Mouse (Mus musculus): Measurements from ENCODE around the gene Agpat2. TPM values are rescaled to one million over a fixed set of nuclear protein-coding genes. Genes with fewer than 3 reads are reported as not detected.
A peak's percentile ranks its signal among the peaks of the same experiment; 100 is the strongest.

Gene Agpat2
- polyA plus RNA-seq, 1 experiment from 2014 or later = 41.4 TPM

GRCm38 (mm10) chr2:26549801-26550200 is 54.4 kb downstream of the Agpat2 start:
- WGBS = 67% methylated on average over 10 of the region's 10 CpGs
- no peak overlapping the region for H3K9ac ChIP-seq (ENCODE audit: low read depth, low read length)
- no peak overlapping the region for H3K4me3 ChIP-seq (ENCODE audit: low read length)
- H3K27me3 ChIP-seq (ENCODE audit: control insufficient read depth, insufficient read depth, low read length) = no peaks in the 10 kb centered on the region
- H3K4me1 ChIP-seq (ENCODE audit: control insufficient read depth, insufficient read depth, low read length) = peaks cover 14% of the 10 kb centered on the region
- H3K36me3 ChIP-seq (ENCODE audit: control insufficient read depth, insufficient read depth, low read length) = no peaks in the 10 kb centered on the region
- no peak overlapping the region for H3K27ac ChIP-seq (ENCODE audit: low read depth, low read length)
- H3K4me2 ChIP-seq (replicated peaks; ENCODE audit: low read depth, low read length) = no peak overlapping the region
- no peak for ATAC-seq (ENCODE audit: low FRiP score, low TSS enrichment)
- no peaks in the 10 kb centered on the region for H3K9me3 ChIP-seq (ENCODE audit: control insufficient read depth, low read length)

DNA sequence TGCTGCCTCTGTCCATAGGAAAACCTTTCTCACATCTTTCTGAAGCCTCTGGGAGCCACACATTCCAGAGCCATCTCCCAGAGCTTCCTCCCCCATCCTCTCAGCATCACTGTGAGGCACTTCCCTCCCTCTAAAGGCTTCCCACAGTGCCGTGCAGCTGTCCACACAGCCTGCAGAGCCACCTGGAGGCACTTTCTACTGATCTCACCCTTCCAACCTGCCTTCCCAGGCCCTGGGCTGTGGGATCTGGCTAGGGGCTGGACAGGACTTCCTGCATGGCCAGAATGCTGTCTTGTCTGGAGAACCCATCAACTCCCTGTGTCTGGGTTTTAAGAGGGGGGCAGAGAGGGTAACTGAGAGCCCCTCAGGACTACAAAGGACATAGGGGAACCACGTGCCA is 56.7 kb downstream of the Agpat2 start:
- Histone ChIP-seq H3K9ac (ENCODE audit: low read depth, low read length) (no peak overlapping the region), H3K27ac (ENCODE audit: low read depth, low read length) (no peak overlapping the region)
- ATAC-seq (ENCODE audit: low FRiP score, low TSS enrichment) = 0 out of 2 replicates have a peak, but pooled peaks have one; percentile 48

GRCm38 (mm10) chr2:26544265-26544664 is 60.0 kb downstream of the Agpat2 start:
- WGBS = 39% methylated on average over 3 of the region's 3 CpGs
- H3K36me3 ChIP-seq (ENCODE audit: control insufficient read depth, insufficient read depth, low read length) = no peaks in the 10 kb centered on the region
- ATAC-seq (ENCODE audit: low FRiP score, low TSS enrichment) = peak; percentile 48; the same call in 1 of the 2 replicates
- H3K9ac ChIP-seq (ENCODE audit: low read depth, low read length) = peak overlapping the region; percentile 12; the same call in 1 of the 2 replicates
- H3K4me3 ChIP-seq (ENCODE audit: low read length) = no peak overlapping the region
- H3K9me3 ChIP-seq (ENCODE audit: control insufficient read depth, low read length) = no peaks in the 10 kb centered on the region
- H3K4me2 ChIP-seq (replicated peaks; ENCODE audit: low read depth, low read length) = no peak overlapping the region
- no peaks in the 10 kb centered on the region for H3K27me3 ChIP-seq (ENCODE audit: control insufficient read depth, insufficient read depth, low read length)
- H3K27ac ChIP-seq (ENCODE audit: low read depth, low read length) = 0 out of 2 replicates have a peak overlapping the region, but pooled peaks have one; percentile 11
- peaks cover 37% of the 10 kb centered on the region for H3K4me1 ChIP-seq (ENCODE audit: control insufficient read depth, insufficient read depth, low read length)

More for the DNA sequence above, 56.7 kb downstream of the Agpat2 start:
- 28% methylated on average over 2 of the region's 2 CpGs for WGBS
- no peaks in the 10 kb centered on the region for H3K27me3 ChIP-seq (ENCODE audit: control insufficient read depth, insufficient read depth, low read length)
- no peak overlapping the region for H3K4me3 ChIP-seq (ENCODE audit: low read length)
- no peak overlapping the region for H3K4me2 ChIP-seq (replicated peaks; ENCODE audit: low read depth, low read length)
- peaks cover 28% of the 10 kb centered on the region for H3K4me1 ChIP-seq (ENCODE audit: control insufficient read depth, insufficient read depth, low read length)
- H3K9me3 ChIP-seq (ENCODE audit: control insufficient read depth, low read length) = no peaks in the 10 kb centered on the region
- no peaks in the 10 kb centered on the region for H3K36me3 ChIP-seq (ENCODE audit: control insufficient read depth, insufficient read depth, low read length)

- H3K36me3 ChIP-seq (ENCODE audit: control insufficient read depth, insufficient read depth, low read length) = no peaks in the 10 kb centered on the region
- H3K27me3 ChIP-seq (ENCODE audit: control insufficient read depth, insufficient read depth, low read length) = no peaks in the 10 kb centered on the region
- no peak overlapping the region for H3K4me3 ChIP-seq (ENCODE audit: low read length)
- no peak overlapping the region for H3K27ac ChIP-seq (ENCODE audit: low read depth, low read length)
- no peak overlapping the region for H3K9ac ChIP-seq (ENCODE audit: low read depth, low read length)
- H3K4me1 ChIP-seq (ENCODE audit: control insufficient read depth, insufficient read depth, low read length) = peaks cover 37% of the 10 kb centered on the region
- H3K9me3 ChIP-seq (ENCODE audit: control insufficient read depth, low read length) = no peaks in the 10 kb centered on the region
- no peak overlapping the region for H3K4me2 ChIP-seq (replicated peaks; ENCODE audit: low read depth, low read length)
- 70% methylated on average over 8 of the region's 8 CpGs for WGBS
- ATAC-seq (ENCODE audit: low FRiP score, low TSS enrichment) = no peak
Observed at GRCm38 (mm10) chr2:26543768-26544167, 60.4 kb downstream of the Agpat2 start.

DNA sequence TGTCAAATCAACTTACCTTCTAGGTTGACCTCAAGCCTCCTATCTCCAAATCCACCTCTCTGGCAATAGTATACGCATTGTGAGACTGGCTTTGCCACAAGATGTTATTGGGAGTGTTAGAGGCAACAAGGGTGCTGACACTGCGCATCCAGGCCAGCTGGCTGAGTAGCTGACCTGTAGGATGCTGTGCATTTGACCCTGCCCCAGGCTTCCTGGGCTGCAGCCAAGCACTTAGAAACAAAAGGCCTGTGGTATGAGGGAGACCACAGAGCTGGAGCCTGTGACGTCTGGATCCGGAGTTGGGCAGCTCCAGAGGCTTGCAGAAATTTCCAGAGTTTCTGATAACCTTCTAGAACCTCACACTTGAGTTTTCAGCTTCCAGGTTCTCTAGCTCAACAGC is 61.1 kb downstream of the Agpat2 start:
- 0 out of 2 replicates have a peak overlapping the region, but pooled peaks have one; percentile 11 for H3K27ac ChIP-seq (ENCODE audit: low read depth, low read length)

More for the DNA sequence above, 61.1 kb downstream of the Agpat2 start:
- no peak overlapping the region for H3K4me3 ChIP-seq (ENCODE audit: low read length)
- no peak for ATAC-seq (ENCODE audit: low FRiP score, low TSS enrichment)
- 68% methylated on average over 4 of the region's 4 CpGs for WGBS
- H3K9ac ChIP-seq (ENCODE audit: low read depth, low read length) = no peak overlapping the region
- no peaks in the 10 kb centered on the region for H3K27me3 ChIP-seq (ENCODE audit: control insufficient read depth, insufficient read depth, low read length)
- H3K9me3 ChIP-seq (ENCODE audit: control insufficient read depth, low read length) = no peaks in the 10 kb centered on the region
- H3K4me2 ChIP-seq (replicated peaks; ENCODE audit: low read depth, low read length) = no peak overlapping the region
- no peaks in the 10 kb centered on the region for H3K36me3 ChIP-seq (ENCODE audit: control insufficient read depth, insufficient read depth, low read length)
- peaks cover 37% of the 10 kb centered on the region for H3K4me1 ChIP-seq (ENCODE audit: control insufficient read depth, insufficient read depth, low read length)

MicroRNAs within 50 kb of the gene (microRNA counts, 519-probe panel; counts per million panel counts)
- microRNA mmu-miR-126-3p (9,969 counts per million, percentile 99 among the panel's probes with 10 or more counts), microRNA mmu-miR-126-5p (5,569 counts per million, percentile 54 among the panel's probes with 10 or more counts)

Small RNA genes within 50 kb of the gene (microRNA-seq; reads per million reads assigned to microRNA genes)
- gene Mir126a (2.3 reads per million, percentile 6 among the genes with 10 or more reads in this experiment), gene Mir126b (not detected)

Other genes with a start within 250 kb of the Agpat2 start
- gene Card9, start 243.5 kb downstream of the Agpat2 start, polyA plus RNA-seq (2014; fragmentation: Nextera tagmentation; extraction: Ambion mirVana) = 0.24 and 0.53 TPM in 2 replicates
- 24.6 and 29.3 TPM in 2 replicates for gene Snapc4, start 223.8 kb downstream of the Agpat2 start, polyA plus RNA-seq (2014; fragmentation: Nextera tagmentation; extraction: Ambion mirVana)
- 86.1 and 112 TPM in 2 replicates for gene Entr1, start 215.1 kb downstream of the Agpat2 start, polyA plus RNA-seq (2014; fragmentation: Nextera tagmentation; extraction: Ambion mirVana)
- 68.9 and 113 TPM in 2 replicates for gene Pmpca, start 215.1 kb downstream of the Agpat2 start, polyA plus RNA-seq (2014; fragmentation: Nextera tagmentation; extraction: Ambion mirVana)
- 13.7 and 24.7 TPM in 2 replicates for gene Inpp5e, start 195.2 kb downstream of the Agpat2 start, polyA plus RNA-seq (2014; fragmentation: Nextera tagmentation; extraction: Ambion mirVana)
- 18.9 and 43.9 TPM in 2 replicates for gene Sec16a, start 159.2 kb downstream of the Agpat2 start, polyA plus RNA-seq (2014; fragmentation: Nextera tagmentation; extraction: Ambion mirVana)
- gene Notch1, start 87.8 kb downstream of the Agpat2 start, polyA plus RNA-seq (2014; fragmentation: Nextera tagmentation; extraction: Ambion mirVana) = 33.4 and 45.1 TPM in 2 replicates
- gene Egfl7, start 24.4 kb downstream of the Agpat2 start, polyA plus RNA-seq (2014; fragmentation: Nextera tagmentation; extraction: Ambion mirVana) = 172 and 194 TPM in 2 replicates
- gene Gm20532, start 17.8 kb downstream of the Agpat2 start, polyA plus RNA-seq (2014; fragmentation: Nextera tagmentation; extraction: Ambion mirVana) = not detected in 2 replicates
- 30.3 and 39.1 TPM in 2 replicates for gene Fam69b, start 24.0 kb upstream of the Agpat2 start, polyA plus RNA-seq (2014; fragmentation: Nextera tagmentation; extraction: Ambion mirVana)
- not detected in 2 replicates for gene Lcn4, start 66.9 kb upstream of the Agpat2 start, polyA plus RNA-seq (2014; fragmentation: Nextera tagmentation; extraction: Ambion mirVana)

Data from kidney, embryonic 14.5 days (tissue).